Mouse (Mus musculus) cerebellum, adult (tissue): ENCODE data around the gene Ttc7b.

ENCODE experiments used
- ATAC-seq: cut with Nextera tagmentation; 2 replicates; pipeline ENCODE4 v1.9.2; 2017; ENCODE audit warnings: mild to moderate bottlenecking, moderate library complexity, mixed read lengths; ENCODE audit not compliant: insufficient number of reproducible peaks, low FRiP score, low TSS enrichment

The Ttc7b gene

GRCm38 (mm10) chr12:100290178-100290531 is 230.5 kb downstream of the Ttc7b start:
- 0 out of 2 replicates have a peak, but pooled peaks have one; percentile 36 for ATAC-seq

GRCm38 (mm10) chr12:100289267-100290177 is 231.1 kb downstream of the Ttc7b start:
- 0 out of 2 replicates have a peak, but pooled peaks have one; percentile 21 for ATAC-seq

GRCm38 (mm10) chr12:100288018-100288417 is 232.6 kb downstream of the Ttc7b start:
- ATAC-seq: no peak

- no peak for ATAC-seq
Measured at GRCm38 (mm10) chr12:100287565-100287964, 233.1 kb downstream of the Ttc7b start.

- no peak for ATAC-seq
Measured at GRCm38 (mm10) chr12:100283283-100283682, 237.3 kb downstream of the Ttc7b start.

- no peak for ATAC-seq
Measured at GRCm38 (mm10) chr12:100282025-100282885, 238.4 kb downstream of the Ttc7b start.

GRCm38 (mm10) chr12:100280972-100281794 is 239.4 kb downstream of the Ttc7b start:
- ATAC-seq: no peak

- no peak for ATAC-seq
Measured at GRCm38 (mm10) chr12:100279898-100280297, 240.7 kb downstream of the Ttc7b start.

- ATAC-seq: no peak
Measured at GRCm38 (mm10) chr12:100278358-100278757, 242.3 kb downstream of the Ttc7b start.

- ATAC-seq: no peak
Measured at GRCm38 (mm10) chr12:100277534-100277905, 243.1 kb downstream of the Ttc7b start.

GRCm38 (mm10) chr12:100276607-100277533 is 243.8 kb downstream of the Ttc7b start:
- no peak for ATAC-seq

GRCm38 (mm10) chr12:100275850-100276249 is 244.8 kb downstream of the Ttc7b start:
- no peak for ATAC-seq

GRCm38 (mm10) chr12:100273033-100273432 is 247.6 kb downstream of the Ttc7b start:
- no peak for ATAC-seq

GRCm38 (mm10) chr12:100269967-100270662 is 250.5 kb downstream of the Ttc7b start:
- ATAC-seq: no peak

- ATAC-seq: no peak
Measured at GRCm38 (mm10) chr12:100268011-100268410, 252.6 kb downstream of the Ttc7b start.

- peak; percentile 86 for ATAC-seq
Measured at GRCm38 (mm10) chr12:100265546-100266309, 254.9 kb downstream of the Ttc7b start.

GRCm38 (mm10) chr12:100264941-100265340 is 255.7 kb downstream of the Ttc7b start:
- no peak for ATAC-seq

GRCm38 (mm10) chr12:100262846-100263245 is 257.8 kb downstream of the Ttc7b start:
- no peak for ATAC-seq
